In genomic region chr19:6453349-6453748, GRCm38 (mm10) we compare ENCODE assay signal across 10 mouse cellular contexts. TPM values are rescaled to one million over a fixed set of nuclear protein-coding genes. Genes with fewer than 3 reads are reported as not detected.
DNase-seq lines count a peak whose midpoint lies in the region; ATAC-seq and TF ChIP-seq lines count a peak whose summit lies in the region.
"Had no signal": no experiment of that assay in that cellular context is flagged by ENCODE, and none has a peak within 500 bp of the region (broad histone marks: within the 10 kb centered on the region; RNA-seq: fewer than 3 reads in every experiment).

No protein-coding gene starts in this region.

- H3K27ac ChIP-seq in forebrain, embryonic 12.5 days: peak overlapping the region; percentile 61
- peak overlapping the region; percentile 75 for H3K27ac ChIP-seq in hindbrain, embryonic 15.5 days (replicated peaks)
- H3K27ac ChIP-seq in midbrain, embryonic 14.5 days (replicated peaks; ENCODE audit: low read depth, low read length): peak overlapping the region; percentile 86
- no peak overlapping the region for H3K27ac ChIP-seq in kidney, embryonic 15.5 days

- TF ChIP-seq POLR2A in brain, embryonic 14.5 days (IDR thresholded peaks at IDR 0.05; ENCODE audit: borderline replicate concordance, extremely low read depth, insufficient read depth, insufficient read length, poor library complexity, severe bottlenecking): no peak

- no peak overlapping the region for H3K9ac ChIP-seq in forebrain, embryonic 12.5 days
- no peak overlapping the region for H3K9ac ChIP-seq in hindbrain, embryonic 15.5 days
- no peak overlapping the region; the same call in 1 of the 2 replicates for H3K9ac ChIP-seq in midbrain, embryonic 14.5 days (replicated peaks; ENCODE audit: low read length)
- no peak overlapping the region for H3K9ac ChIP-seq in kidney, embryonic 15.5 days

- H3K27me3 ChIP-seq in forebrain, embryonic 12.5 days: peaks cover 7% of the 10 kb centered on the region; the same call in 1 of the 2 replicates
- H3K27me3 ChIP-seq in hindbrain, embryonic 15.5 days: no peaks in the 10 kb centered on the region
- no peaks in the 10 kb centered on the region for H3K27me3 ChIP-seq in midbrain, embryonic 14.5 days (ENCODE audit: control insufficient read depth, insufficient read depth, low read length)
- H3K27me3 ChIP-seq in kidney, embryonic 15.5 days: 0 out of 2 replicates have a peak, but pooled peaks cover 2% of the 10 kb centered on the region

- 89% methylated on average over 8 of the region's 8 CpGs for WGBS in forebrain, embryonic 12.5 days
- 34% methylated on average over 8 of the region's 8 CpGs for WGBS in hindbrain, embryonic 15.5 days
- 56% methylated on average over 8 of the region's 8 CpGs for WGBS in midbrain, embryonic 14.5 days
- 87% methylated on average over 8 of the region's 8 CpGs for WGBS in kidney, embryonic 15.5 days

- H3K4me2 ChIP-seq in forebrain, embryonic 12.5 days: no peak overlapping the region
- H3K4me2 ChIP-seq in hindbrain, embryonic 15.5 days: 0 out of 2 replicates have a peak overlapping the region, but pooled peaks have one; percentile 3
- H3K4me2 ChIP-seq in midbrain, embryonic 14.5 days (ENCODE audit: low read length): no peak overlapping the region
- H3K4me2 ChIP-seq in kidney, embryonic 15.5 days: no peak overlapping the region

- peaks cover 4% of the 10 kb centered on the region for H3K36me3 ChIP-seq in forebrain, embryonic 12.5 days (replicated peaks)
- H3K36me3 ChIP-seq in hindbrain, embryonic 15.5 days: peaks cover 5% of the 10 kb centered on the region; the same call in 1 of the 2 replicates
- peaks cover 25% of the 10 kb centered on the region for H3K36me3 ChIP-seq in midbrain, embryonic 14.5 days (ENCODE audit: control insufficient read depth, insufficient read depth, low read length)
- H3K36me3 ChIP-seq in kidney, embryonic 15.5 days: no peaks in the 10 kb centered on the region

- no peak overlapping the region for H3K4me3 ChIP-seq in forebrain, embryonic 12.5 days (replicated peaks)
- no peak overlapping the region for H3K4me3 ChIP-seq in hindbrain, embryonic 15.5 days
- no peak overlapping the region for H3K4me3 ChIP-seq in midbrain, embryonic 14.5 days (replicated peaks; ENCODE audit: low read depth, low read length)
- H3K4me3 ChIP-seq in kidney, embryonic 15.5 days (replicated peaks): no peak overlapping the region
- H3K4me3 ChIP-seq: erythroblast, embryonic 14.5 days had no signal

- no peak for TF ChIP-seq CTCF in brain, embryonic 14.5 days (IDR thresholded peaks at IDR 0.05; ENCODE audit: borderline replicate concordance, extremely low read depth, insufficient read depth, insufficient read length)

- peak; percentile 64 for DNase-seq in brain, embryonic 14.5 days (ENCODE audit: low read depth)
- peak; percentile 56 for DNase-seq in midbrain, embryonic 14.5 days
- DNase-seq in thymus, postnatal 0 days (ENCODE audit: low spot score): no peak
- DNase-seq in lung, postnatal 4 days: no peak
- no peak for DNase-seq in urinary bladder, postnatal 10 days (ENCODE audit: low spot score)

- ATAC-seq in forebrain, embryonic 12.5 days (ENCODE audit: low FRiP score): no peak
- ATAC-seq in hindbrain, embryonic 15.5 days (ENCODE audit: low FRiP score, low read depth): peak; percentile 38; the same call in 1 of the 2 replicates
- ATAC-seq in midbrain, embryonic 14.5 days (ENCODE audit: low FRiP score, low TSS enrichment): 0 out of 2 replicates have a peak, but pooled peaks have one; percentile 38
- no peak for ATAC-seq in kidney, embryonic 15.5 days (replicated peaks; ENCODE audit: low FRiP score)
- ATAC-seq: Patski had no signal

- H3K9me3 ChIP-seq in forebrain, embryonic 12.5 days: no peaks in the 10 kb centered on the region
- no peaks in the 10 kb centered on the region for H3K9me3 ChIP-seq in hindbrain, embryonic 15.5 days
- no peaks in the 10 kb centered on the region for H3K9me3 ChIP-seq in midbrain, embryonic 14.5 days (ENCODE audit: control insufficient read depth, low read length)
- no peaks in the 10 kb centered on the region for H3K9me3 ChIP-seq in kidney, embryonic 15.5 days (replicated peaks)

- H3K4me1 ChIP-seq in forebrain, embryonic 12.5 days: peaks cover 44% of the 10 kb centered on the region
- peaks cover 54% of the 10 kb centered on the region for H3K4me1 ChIP-seq in hindbrain, embryonic 15.5 days (replicated peaks)
- H3K4me1 ChIP-seq in midbrain, embryonic 14.5 days (ENCODE audit: control insufficient read depth, insufficient read depth, low read length): peaks cover 54% of the 10 kb centered on the region
- peaks cover 15% of the 10 kb centered on the region for H3K4me1 ChIP-seq in kidney, embryonic 15.5 days

RNA-seq across cellular contexts. Expression of gene Nrxn2, which starts 34.8 kb away (rescaled TPM):
- polyA plus RNA-seq in brain, embryonic 14.5 days (2012; rRNA removed): 159 and 311 TPM in 2 replicates
- 17.1 and 17.6 TPM in 2 replicates for polyA plus RNA-seq in forebrain, embryonic 12.5 days (2016; fragmentation: Nextera tagmentation; extraction: Ambion mirVana)
- 44.3 and 46.6 TPM in 2 replicates for polyA plus RNA-seq in hindbrain, embryonic 15.5 days (2015; fragmentation: Nextera tagmentation; extraction: Ambion mirVana)
- 54.1 and 105 TPM in 2 replicates for polyA plus RNA-seq in midbrain, embryonic 14.5 days (2014; fragmentation: Nextera tagmentation; extraction: Ambion mirVana)
- polyA plus RNA-seq in thymus, postnatal 0 days (2015; fragmentation: Nextera tagmentation; extraction: Ambion mirVana): 0.10 and 0.24 TPM in 2 replicates
- 6.3 TPM in 2 replicates for polyA plus RNA-seq in kidney, embryonic 15.5 days (2015; fragmentation: Nextera tagmentation; extraction: Ambion mirVana)
- polyA plus RNA-seq: Patski had no signal

RNA-seq across cellular contexts. Expression of gene Rasgrp2, which starts 54.2 kb away (rescaled TPM):
- polyA plus RNA-seq in brain, embryonic 14.5 days (2012; rRNA removed): 46.0 and 53.1 TPM in 2 replicates
- polyA plus RNA-seq in forebrain, embryonic 12.5 days (2016; fragmentation: Nextera tagmentation; extraction: Ambion mirVana): 13.1 and 15.1 TPM in 2 replicates
- 140 and 148 TPM in 2 replicates for polyA plus RNA-seq in hindbrain, embryonic 15.5 days (2015; fragmentation: Nextera tagmentation; extraction: Ambion mirVana)
- polyA plus RNA-seq in midbrain, embryonic 14.5 days (2014; fragmentation: Nextera tagmentation; extraction: Ambion mirVana): 32.9 and 58.5 TPM in 2 replicates
- 195 and 206 TPM in 2 replicates for polyA plus RNA-seq in thymus, postnatal 0 days (2015; fragmentation: Nextera tagmentation; extraction: Ambion mirVana)
- polyA plus RNA-seq in kidney, embryonic 15.5 days (2015; fragmentation: Nextera tagmentation; extraction: Ambion mirVana): 89.5 and 97.6 TPM in 2 replicates

Comparison
In these comparisons a context has a peak if more than half of its experiments do, and no peak if none do; other contexts are left out.
1. DNase-seq: peak in brain, embryonic 14.5 days (single experiment) and midbrain, embryonic 14.5 days (single experiment); none in thymus, postnatal 0 days (single experiment), lung, postnatal 4 days (0 of 2) and urinary bladder, postnatal 10 days (single experiment).
2. ATAC-seq: peak in hindbrain, embryonic 15.5 days (single experiment) and midbrain, embryonic 14.5 days (single experiment); none in forebrain, embryonic 12.5 days (single experiment) and kidney, embryonic 15.5 days (single experiment).